ENCODE assay signal across 9 mouse cellular contexts in the genomic region with DNA sequence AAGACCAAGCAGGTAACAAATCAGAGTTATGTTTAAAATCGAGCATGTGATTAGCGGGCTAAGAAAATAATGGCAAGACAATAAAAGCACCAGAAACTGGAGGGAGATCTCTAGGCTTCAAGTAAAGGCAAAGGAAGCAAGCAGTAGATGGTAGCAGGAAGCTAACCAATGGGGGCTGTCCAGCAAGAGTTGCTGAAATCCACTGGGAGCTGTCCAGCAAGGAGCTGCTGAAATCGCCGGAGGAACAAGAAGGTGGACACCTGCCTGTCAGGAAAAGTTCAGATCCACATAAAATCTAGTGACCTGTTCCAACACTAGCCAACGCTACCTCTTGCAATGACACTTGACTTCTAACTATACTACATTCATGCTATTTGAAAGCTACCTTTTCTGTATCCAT. TPM values are rescaled to one million over a fixed set of nuclear protein-coding genes. Genes with fewer than 3 reads are reported as not detected.
DNase-seq lines count a peak whose midpoint lies in the region; ATAC-seq and TF ChIP-seq lines count a peak whose summit lies in the region.
"Had no signal": no experiment of that assay in that cellular context is flagged by ENCODE, and none has a peak within 500 bp of the region (broad histone marks: within the 10 kb centered on the region; RNA-seq: fewer than 3 reads in every experiment).

No protein-coding gene starts in this region.

- no peaks in the 10 kb centered on the region for H3K27me3 ChIP-seq in midbrain, embryonic 14.5 days (ENCODE audit: control insufficient read depth, insufficient read depth, low read length)
- no peaks in the 10 kb centered on the region for H3K27me3 ChIP-seq in midbrain, postnatal 0 days (ENCODE audit: insufficient read depth, low read length)
- H3K27me3 ChIP-seq in stomach, postnatal 0 days (ENCODE audit: control insufficient read depth, insufficient read depth, low read length) = no peaks in the 10 kb centered on the region
- no peaks in the 10 kb centered on the region; the same call in 1 of the 2 replicates for H3K27me3 ChIP-seq in forebrain, postnatal 0 days (ENCODE audit: insufficient read depth, low read length)

- no peak for TF ChIP-seq CTCF in midbrain, postnatal 0 days (IDR thresholded peaks at IDR 0.05)
- no peak for TF ChIP-seq CTCF in stomach, postnatal 0 days (IDR thresholded peaks at IDR 0.05; ENCODE audit: low read depth)
- no peak for TF ChIP-seq CTCF in forebrain, postnatal 0 days (IDR thresholded peaks at IDR 0.05; ENCODE audit: low read depth)

- no peak overlapping the region for H3K4me2 ChIP-seq in midbrain, embryonic 14.5 days (ENCODE audit: low read length)
- no peak overlapping the region for H3K4me2 ChIP-seq in midbrain, postnatal 0 days (ENCODE audit: low read depth, low read length, poor library complexity, severe bottlenecking)
- H3K4me2 ChIP-seq in stomach, postnatal 0 days (replicated peaks; ENCODE audit: low read depth) = no peak overlapping the region
- H3K4me2 ChIP-seq in forebrain, postnatal 0 days (ENCODE audit: low read depth) = no peak overlapping the region
- H3K4me2 ChIP-seq: liver, embryonic 15.5 days had no signal

- no peak overlapping the region for H3K4me3 ChIP-seq in midbrain, embryonic 14.5 days (replicated peaks; ENCODE audit: low read depth, low read length)
- H3K4me3 ChIP-seq in midbrain, postnatal 0 days (ENCODE audit: low read depth, low read length) = no peak overlapping the region
- no peak overlapping the region for H3K4me3 ChIP-seq in stomach, postnatal 0 days (ENCODE audit: low read depth, low read length)
- no peak overlapping the region for H3K4me3 ChIP-seq in forebrain, postnatal 0 days (ENCODE audit: low read depth, low read length)
- H3K4me3 ChIP-seq: liver, embryonic 15.5 days had no signal

- H3K27ac ChIP-seq in midbrain, embryonic 14.5 days (replicated peaks; ENCODE audit: low read depth, low read length) = no peak overlapping the region
- no peak overlapping the region for H3K27ac ChIP-seq in midbrain, postnatal 0 days (ENCODE audit: low read depth, low read length)
- H3K27ac ChIP-seq in stomach, postnatal 0 days (replicated peaks) = no peak overlapping the region
- H3K27ac ChIP-seq in forebrain, postnatal 0 days (ENCODE audit: low read depth, low read length) = no peak overlapping the region
- H3K27ac ChIP-seq: liver, embryonic 15.5 days had no signal

- H3K36me3 ChIP-seq in midbrain, embryonic 14.5 days (ENCODE audit: control insufficient read depth, insufficient read depth, low read length) = no peaks in the 10 kb centered on the region
- H3K36me3 ChIP-seq in midbrain, postnatal 0 days (ENCODE audit: insufficient read depth, low read length) = no peaks in the 10 kb centered on the region
- H3K36me3 ChIP-seq in stomach, postnatal 0 days (ENCODE audit: control insufficient read depth, insufficient read depth, low read length) = no peaks in the 10 kb centered on the region
- H3K36me3 ChIP-seq in forebrain, postnatal 0 days (ENCODE audit: insufficient read depth) = no peaks in the 10 kb centered on the region
- H3K36me3 ChIP-seq: liver, embryonic 15.5 days had no signal

- no peaks in the 10 kb centered on the region for H3K4me1 ChIP-seq in midbrain, embryonic 14.5 days (ENCODE audit: control insufficient read depth, insufficient read depth, low read length)
- H3K4me1 ChIP-seq in midbrain, postnatal 0 days (ENCODE audit: insufficient read depth, low read length) = no peaks in the 10 kb centered on the region
- H3K4me1 ChIP-seq in stomach, postnatal 0 days (replicated peaks; ENCODE audit: control insufficient read depth, insufficient read depth) = no peaks in the 10 kb centered on the region
- H3K4me1 ChIP-seq in forebrain, postnatal 0 days (ENCODE audit: insufficient read depth) = no peaks in the 10 kb centered on the region
- H3K4me1 ChIP-seq: liver, embryonic 15.5 days had no signal

- peak; percentile 54 for DNase-seq in midbrain, embryonic 14.5 days
- DNase-seq in midbrain, postnatal 0 days (ENCODE audit: low spot score) = no peak
- peak; percentile 16 for DNase-seq in c-Kit-positive CD71-negative TER-119-negative erythroid progenitor cells, embryonic 14.5 days (ENCODE audit: low read depth)
- peak; percentile 66 to 71 for DNase-seq in kidney, postnatal 25 days
- peak; percentile 74 for DNase-seq in stomach, postnatal 0 days (ENCODE audit: low spot score)
- DNase-seq in right cerebral cortex, postnatal 14 days = no peak
- no peak for DNase-seq in forebrain, postnatal 0 days

- no peak for ATAC-seq in midbrain, embryonic 14.5 days (ENCODE audit: low FRiP score, low TSS enrichment)
- no peak for ATAC-seq in midbrain, postnatal 0 days (ENCODE audit: low FRiP score)
- no peak for ATAC-seq in stomach, postnatal 0 days (ENCODE audit: low FRiP score, low TSS enrichment)
- ATAC-seq in forebrain, postnatal 0 days = no peak
- no peak for ATAC-seq in activated CD4-positive, CD25-positive, alpha-beta regulatory T cell, adult 4 months

- H3K9me3 ChIP-seq in midbrain, embryonic 14.5 days (ENCODE audit: control insufficient read depth, low read length) = no peaks in the 10 kb centered on the region
- no peaks in the 10 kb centered on the region for H3K9me3 ChIP-seq in midbrain, postnatal 0 days (ENCODE audit: low read length)
- H3K9me3 ChIP-seq in stomach, postnatal 0 days (ENCODE audit: control insufficient read depth, low read length) = no peaks in the 10 kb centered on the region
- no peaks in the 10 kb centered on the region for H3K9me3 ChIP-seq in forebrain, postnatal 0 days (ENCODE audit: low read length)
- H3K9me3 ChIP-seq: liver, embryonic 15.5 days had no signal

- no peak for TF ChIP-seq EP300 in stomach, postnatal 0 days (optimal IDR thresholded peaks at IDR 0.05)

- 28% methylated on average over 5 of the region's 5 CpGs for WGBS in midbrain, embryonic 14.5 days
- 25% methylated on average over 5 of the region's 5 CpGs for WGBS in midbrain, postnatal 0 days
- 15% methylated on average over 5 of the region's 5 CpGs for WGBS in stomach, postnatal 0 days
- WGBS in forebrain, postnatal 0 days = 28% methylated on average over 5 of the region's 5 CpGs

- H3K9ac ChIP-seq in midbrain, embryonic 14.5 days (replicated peaks; ENCODE audit: low read length) = no peak overlapping the region
- no peak overlapping the region for H3K9ac ChIP-seq in midbrain, postnatal 0 days (replicated peaks; ENCODE audit: low read length, poor library complexity, severe bottlenecking)
- no peak overlapping the region for H3K9ac ChIP-seq in stomach, postnatal 0 days (ENCODE audit: low read length)
- H3K9ac ChIP-seq in forebrain, postnatal 0 days = no peak overlapping the region
- H3K9ac ChIP-seq: liver, embryonic 15.5 days had no signal

RNA-seq across cellular contexts. Expression of a gene that starts 7.3 kb away (rescaled TPM):
- 0.33 and 0.55 TPM in 2 replicates for polyA plus RNA-seq in midbrain, embryonic 14.5 days (2014; fragmentation: Nextera tagmentation; extraction: Ambion mirVana)
- total RNA-seq in midbrain, postnatal 0 days (2014; rRNA removed) = 0.60 and 0.71 TPM in 2 replicates
- polyA plus RNA-seq in midbrain, postnatal 0 days (2015; fragmentation: Nextera tagmentation; extraction: Ambion mirVana) = 0.94 and 1.1 TPM in 2 replicates
- not detected in 2 replicates for polyA plus RNA-seq in stomach, postnatal 0 days (2015; fragmentation: Nextera tagmentation; extraction: Ambion mirVana)
- 0.31 and 0.86 TPM in 2 replicates for total RNA-seq in forebrain, postnatal 0 days (2014; rRNA removed)
- polyA plus RNA-seq in forebrain, postnatal 0 days (2015; fragmentation: Nextera tagmentation; extraction: Ambion mirVana) = 0.29 and 0.53 TPM in 2 replicates
- polyA plus RNA-seq in activated CD4-positive, CD25-positive, alpha-beta regulatory T cell, adult 4 months (2017; shearing (Covaris generic)) = not detected

Comparison
In these comparisons a context has a peak if more than half of its experiments do, and no peak if none do; other contexts are left out.
1. DNase-seq: peak in midbrain, embryonic 14.5 days (single experiment), c-Kit-positive CD71-negative TER-119-negative erythroid progenitor cells, embryonic 14.5 days (single experiment), kidney, postnatal 25 days (2 of 2) and stomach, postnatal 0 days (single experiment); none in midbrain, postnatal 0 days (single experiment), right cerebral cortex, postnatal 14 days (single experiment) and forebrain, postnatal 0 days (single experiment).